In genomic region chr11:118423266-118423971, GRCm38 (mm10) we compare ENCODE assay signal across 8 mouse cellular contexts. TPM values are rescaled to one million over a fixed set of nuclear protein-coding genes. Genes with fewer than 3 reads are reported as not detected.
DNase-seq lines count a peak whose midpoint lies in the region; ATAC-seq and TF ChIP-seq lines count a peak whose summit lies in the region.

No protein-coding gene starts in this region.

- peak; percentile 91 for DNase-seq in 3T3-L1 (ENCODE audit: low read depth, low spot score)
- peak; percentile 81 for DNase-seq in adrenal gland, postnatal 25 days
- peak; percentile 93 for DNase-seq in embryonic facial prominence, embryonic 14.5 days (ENCODE audit: low spot score)
- peak; percentile 94 for DNase-seq in kidney, postnatal 0 days (ENCODE audit: low spot score)
- peak; percentile 61 for DNase-seq in liver, embryonic 11.5 days (ENCODE audit: low spot score)
- DNase-seq in neural tube, embryonic 11.5 days (ENCODE audit: low spot score), result peak; percentile 82
- peak; percentile 91 for DNase-seq in testis, postnatal 10 days (ENCODE audit: low spot score)

- peak; percentile 92 for TF ChIP-seq CTCF in kidney, postnatal 0 days (IDR thresholded peaks at IDR 0.05; ENCODE audit: low read depth)

- H3K9ac ChIP-seq in embryonic facial prominence, embryonic 14.5 days (ENCODE audit: low read depth, low read length), result peak overlapping the region; percentile 53; the same call in 1 of the 2 replicates
- H3K9ac ChIP-seq in heart, embryonic 12.5 days, result peak overlapping the region; percentile 49
- H3K9ac ChIP-seq in kidney, postnatal 0 days (ENCODE audit: low read depth, low read length), result no peak overlapping the region; the same call in 1 of the 2 replicates
- H3K9ac ChIP-seq in liver, embryonic 11.5 days (ENCODE audit: low read depth, low read length), result no peak overlapping the region
- H3K9ac ChIP-seq in neural tube, embryonic 11.5 days (ENCODE audit: low read length), result no peak overlapping the region

- H3K4me3 ChIP-seq in embryonic facial prominence, embryonic 14.5 days (ENCODE audit: low read depth, low read length), result 0 out of 2 replicates have a peak overlapping the region, but pooled peaks have one; percentile 8
- H3K4me3 ChIP-seq in heart, embryonic 12.5 days, result peak overlapping the region; percentile 30
- H3K4me3 ChIP-seq in kidney, postnatal 0 days (replicated peaks; ENCODE audit: low read depth, low read length), result no peak overlapping the region
- no peak overlapping the region for H3K4me3 ChIP-seq in liver, embryonic 11.5 days (ENCODE audit: low read depth, low read length)
- H3K4me3 ChIP-seq in neural tube, embryonic 11.5 days (ENCODE audit: low read depth, low read length), result no peak overlapping the region

- ATAC-seq in embryonic facial prominence, embryonic 14.5 days (ENCODE audit: low read depth), result peak; percentile 30; the same call in 1 of the 2 replicates
- ATAC-seq in heart, embryonic 12.5 days (ENCODE audit: insufficient number of reproducible peaks, low FRiP score), result no peak
- no peak for ATAC-seq in kidney, postnatal 0 days (replicated peaks; ENCODE audit: low FRiP score, low read depth)
- ATAC-seq in liver, embryonic 11.5 days (replicated peaks; ENCODE audit: low FRiP score), result no peak
- no peak for ATAC-seq in neural tube, embryonic 11.5 days (ENCODE audit: insufficient read depth, low FRiP score, low TSS enrichment)

- H3K27me3 ChIP-seq in embryonic facial prominence, embryonic 14.5 days (replicated peaks; ENCODE audit: control insufficient read depth, insufficient read depth, low read length), result no peaks in the 10 kb centered on the region
- H3K27me3 ChIP-seq in heart, embryonic 12.5 days (replicated peaks), result no peaks in the 10 kb centered on the region; the same call in 1 of the 2 replicates
- H3K27me3 ChIP-seq in kidney, postnatal 0 days (ENCODE audit: insufficient read depth, low read length), result no peaks in the 10 kb centered on the region
- peaks cover 5% of the 10 kb centered on the region; the same call in 1 of the 2 replicates for H3K27me3 ChIP-seq in liver, embryonic 11.5 days (replicated peaks; ENCODE audit: control insufficient read depth, insufficient read depth, low read length)
- no peaks in the 10 kb centered on the region for H3K27me3 ChIP-seq in neural tube, embryonic 11.5 days (ENCODE audit: control insufficient read depth, insufficient read depth, low read length)

- H3K9me3 ChIP-seq in embryonic facial prominence, embryonic 14.5 days (ENCODE audit: control insufficient read depth, low read length), result no peaks in the 10 kb centered on the region
- no peaks in the 10 kb centered on the region for H3K9me3 ChIP-seq in heart, embryonic 12.5 days (replicated peaks)
- no peaks in the 10 kb centered on the region for H3K9me3 ChIP-seq in kidney, postnatal 0 days (replicated peaks; ENCODE audit: low read length)
- no peaks in the 10 kb centered on the region for H3K9me3 ChIP-seq in liver, embryonic 11.5 days (ENCODE audit: control insufficient read depth, low read length)
- H3K9me3 ChIP-seq in neural tube, embryonic 11.5 days (ENCODE audit: control insufficient read depth, low read length), result no peaks in the 10 kb centered on the region

- no peaks in the 10 kb centered on the region for H3K36me3 ChIP-seq in embryonic facial prominence, embryonic 14.5 days (ENCODE audit: control insufficient read depth, insufficient read depth, low read length)
- H3K36me3 ChIP-seq in heart, embryonic 12.5 days, result no peaks in the 10 kb centered on the region
- no peaks in the 10 kb centered on the region for H3K36me3 ChIP-seq in kidney, postnatal 0 days (ENCODE audit: insufficient read depth, low read length)
- H3K36me3 ChIP-seq in liver, embryonic 11.5 days (ENCODE audit: control insufficient read depth, insufficient read depth, low read length), result no peaks in the 10 kb centered on the region
- H3K36me3 ChIP-seq in neural tube, embryonic 11.5 days (ENCODE audit: control insufficient read depth, insufficient read depth, low read length), result no peaks in the 10 kb centered on the region

- H3K27ac ChIP-seq in embryonic facial prominence, embryonic 14.5 days (replicated peaks; ENCODE audit: low read depth, low read length), result peak overlapping the region; percentile 79
- H3K27ac ChIP-seq in heart, embryonic 12.5 days (ENCODE audit: poor library complexity, severe bottlenecking), result peak overlapping the region; percentile 15; the same call in 1 of the 2 replicates
- no peak overlapping the region for H3K27ac ChIP-seq in kidney, postnatal 0 days
- H3K27ac ChIP-seq in liver, embryonic 11.5 days (ENCODE audit: low read depth, low read length), result no peak overlapping the region
- H3K27ac ChIP-seq in neural tube, embryonic 11.5 days (ENCODE audit: low read depth, low read length), result no peak overlapping the region

- H3K4me1 ChIP-seq in embryonic facial prominence, embryonic 14.5 days (ENCODE audit: control insufficient read depth, insufficient read depth, low read length), result peaks cover 36% of the 10 kb centered on the region
- H3K4me1 ChIP-seq in heart, embryonic 12.5 days (replicated peaks), result peaks cover 42% of the 10 kb centered on the region
- peaks cover 10% of the 10 kb centered on the region; the same call in 1 of the 2 replicates for H3K4me1 ChIP-seq in kidney, postnatal 0 days (replicated peaks; ENCODE audit: insufficient read depth, low read length)
- H3K4me1 ChIP-seq in liver, embryonic 11.5 days (replicated peaks; ENCODE audit: control insufficient read depth, insufficient read depth, low read length), result peaks cover 15% of the 10 kb centered on the region
- peaks cover 13% of the 10 kb centered on the region for H3K4me1 ChIP-seq in neural tube, embryonic 11.5 days (ENCODE audit: control insufficient read depth, insufficient read depth, low read length)

- 5% methylated on average over 18 of the region's 18 CpGs for WGBS in embryonic facial prominence, embryonic 14.5 days
- WGBS in heart, embryonic 12.5 days, result 3% methylated on average over 18 of the region's 18 CpGs
- 7% methylated on average over 18 of the region's 18 CpGs for WGBS in kidney, postnatal 0 days
- 9% methylated on average over 18 of the region's 18 CpGs for WGBS in liver, embryonic 11.5 days
- 10% methylated on average over 18 of the region's 18 CpGs for whole genome bisulfite sequencing in neural tube, embryonic 11.5 days

- H3K4me2 ChIP-seq in embryonic facial prominence, embryonic 14.5 days (ENCODE audit: low read depth, low read length), result peak overlapping the region; percentile 49
- H3K4me2 ChIP-seq in heart, embryonic 12.5 days, result peak overlapping the region; percentile 70
- H3K4me2 ChIP-seq in kidney, postnatal 0 days (ENCODE audit: low read length), result peak overlapping the region; percentile 38
- peak overlapping the region; percentile 23 for H3K4me2 ChIP-seq in liver, embryonic 11.5 days
- H3K4me2 ChIP-seq in neural tube, embryonic 11.5 days (ENCODE audit: low read depth), result peak overlapping the region; percentile 21

RNA-seq across cellular contexts. Expression of gene Cant1, which starts 4.5 kb away (rescaled TPM):
- total RNA-seq in adrenal gland, postnatal 25 days (2021), result 35.1 and 40.1 TPM in 2 replicates
- 30.8 and 30.9 TPM in 2 replicates for polyA plus RNA-seq in embryonic facial prominence, embryonic 14.5 days (2014; fragmentation: Nextera tagmentation; extraction: Ambion mirVana)
- polyA plus RNA-seq in heart, embryonic 12.5 days (2016; fragmentation: Nextera tagmentation; extraction: Ambion mirVana), result 23.6 and 23.7 TPM in 2 replicates
- polyA plus RNA-seq in kidney, postnatal 0 days (2015; fragmentation: Nextera tagmentation; extraction: Ambion mirVana), result 25.7 and 25.8 TPM in 2 replicates
- 21.1 and 21.6 TPM in 2 replicates for polyA plus RNA-seq in liver, embryonic 11.5 days (2014; fragmentation: Nextera tagmentation; extraction: Ambion mirVana)
- 27.7 and 29.4 TPM in 2 replicates for polyA plus RNA-seq in neural tube, embryonic 11.5 days (2014; fragmentation: Nextera tagmentation; extraction: Ambion mirVana)

RNA-seq across cellular contexts. Expression of gene C1qtnf1, which starts 4.6 kb away (rescaled TPM):
- 11.8 and 18.8 TPM in 2 replicates for total RNA-seq in adrenal gland, postnatal 25 days (2021)
- 14.3 and 15.9 TPM in 2 replicates for polyA plus RNA-seq in embryonic facial prominence, embryonic 14.5 days (2014; fragmentation: Nextera tagmentation; extraction: Ambion mirVana)
- polyA plus RNA-seq in heart, embryonic 12.5 days (2016; fragmentation: Nextera tagmentation; extraction: Ambion mirVana), result 4.9 and 5.5 TPM in 2 replicates
- polyA plus RNA-seq in kidney, postnatal 0 days (2015; fragmentation: Nextera tagmentation; extraction: Ambion mirVana), result 13.0 and 15.0 TPM in 2 replicates
- polyA plus RNA-seq in liver, embryonic 11.5 days (2014; fragmentation: Nextera tagmentation; extraction: Ambion mirVana), result 4.6 and 5.0 TPM in 2 replicates
- polyA plus RNA-seq in neural tube, embryonic 11.5 days (2014; fragmentation: Nextera tagmentation; extraction: Ambion mirVana), result 2.5 TPM in 2 replicates

RNA-seq across cellular contexts. Expression of gene Lgals3bp, which starts 21.5 kb away (rescaled TPM):
- 57.9 and 86.6 TPM in 2 replicates for total RNA-seq in adrenal gland, postnatal 25 days (2021)
- polyA plus RNA-seq in embryonic facial prominence, embryonic 14.5 days (2014; fragmentation: Nextera tagmentation; extraction: Ambion mirVana), result 11.8 and 14.2 TPM in 2 replicates
- polyA plus RNA-seq in heart, embryonic 12.5 days (2016; fragmentation: Nextera tagmentation; extraction: Ambion mirVana), result 4.5 and 5.1 TPM in 2 replicates
- 68.8 and 80.3 TPM in 2 replicates for polyA plus RNA-seq in kidney, postnatal 0 days (2015; fragmentation: Nextera tagmentation; extraction: Ambion mirVana)
- 23.3 and 27.8 TPM in 2 replicates for polyA plus RNA-seq in liver, embryonic 11.5 days (2014; fragmentation: Nextera tagmentation; extraction: Ambion mirVana)
- polyA plus RNA-seq in neural tube, embryonic 11.5 days (2014; fragmentation: Nextera tagmentation; extraction: Ambion mirVana), result 1.7 and 1.9 TPM in 2 replicates

RNA-seq across cellular contexts. Expression of gene Engase, which starts 53.2 kb away (rescaled TPM):
- 19.0 and 32.0 TPM in 2 replicates for total RNA-seq in adrenal gland, postnatal 25 days (2021)
- polyA plus RNA-seq in embryonic facial prominence, embryonic 14.5 days (2014; fragmentation: Nextera tagmentation; extraction: Ambion mirVana), result 6.0 and 7.6 TPM in 2 replicates
- polyA plus RNA-seq in heart, embryonic 12.5 days (2016; fragmentation: Nextera tagmentation; extraction: Ambion mirVana), result 4.5 and 4.6 TPM in 2 replicates
- 5.3 and 5.8 TPM in 2 replicates for polyA plus RNA-seq in kidney, postnatal 0 days (2015; fragmentation: Nextera tagmentation; extraction: Ambion mirVana)
- 13.4 and 14.3 TPM in 2 replicates for polyA plus RNA-seq in liver, embryonic 11.5 days (2014; fragmentation: Nextera tagmentation; extraction: Ambion mirVana)
- polyA plus RNA-seq in neural tube, embryonic 11.5 days (2014; fragmentation: Nextera tagmentation; extraction: Ambion mirVana), result 6.9 and 7.0 TPM in 2 replicates

Comparison
In these comparisons a context has a peak if more than half of its experiments do, and no peak if none do; other contexts are left out.
1. H3K27ac ChIP-seq: peak in embryonic facial prominence, embryonic 14.5 days (single experiment) and heart, embryonic 12.5 days (single experiment); none in kidney, postnatal 0 days (single experiment), liver, embryonic 11.5 days (single experiment) and neural tube, embryonic 11.5 days (single experiment).
2. H3K4me3 ChIP-seq: peak in embryonic facial prominence, embryonic 14.5 days (single experiment) and heart, embryonic 12.5 days (single experiment); none in kidney, postnatal 0 days (single experiment), liver, embryonic 11.5 days (single experiment) and neural tube, embryonic 11.5 days (single experiment).
3. H3K9ac ChIP-seq: peak in embryonic facial prominence, embryonic 14.5 days (single experiment) and heart, embryonic 12.5 days (single experiment); none in kidney, postnatal 0 days (single experiment), liver, embryonic 11.5 days (single experiment) and neural tube, embryonic 11.5 days (single experiment).
4. Peak in every context shown above with its lines, with median percentiles within 50 percentile points of each other: DNase-seq and H3K4me2 ChIP-seq.